Mouse (Mus musculus) T-helper 2 cell (primary cell): ENCODE results near the gene 1520401A03Rik.

Source experiments
- in situ Hi-C: fragments of 300-600 bp; cut with MboI, MseI; formaldehyde crosslinking; loops from one replicate; pipeline ENCODE4 v1.15.1; 2025; ENCODE audit warnings: high pct_unique_total_duplicates

1520401A03Rik gene

GRCm38 (mm10) chr17:23742941-23743340 lies 20.4 kb upstream of the 1520401A03Rik start:
- in situ Hi-C loops: no loop called here

GRCm38 (mm10) chr17:23742210-23742793 lies 19.7 kb upstream of the 1520401A03Rik start:
- in situ Hi-C loops: no loop called here

- in situ Hi-C loops: no loop called here
Observed at GRCm38 (mm10) chr17:23741359-23742209, 19.0 kb upstream of the 1520401A03Rik start.

GRCm38 (mm10) chr17:23740598-23741021 lies 18.0 kb upstream of the 1520401A03Rik start, which contains the start of gene Paqr4:
Gene Paqr4, minus strand, starts transcription at chr17:23740867.
- in situ Hi-C loops: no loop called here

- in situ Hi-C loops: no loop called here
Observed at GRCm38 (mm10) chr17:23740136-23740584, 17.6 kb upstream of the 1520401A03Rik start.

GRCm38 (mm10) chr17:23739202-23740135 lies 16.9 kb upstream of the 1520401A03Rik start:
- in situ Hi-C loops: no loop called here

- in situ Hi-C loops: no loop called here
Observed at GRCm38 (mm10) chr17:23738836-23739201, 16.2 kb upstream of the 1520401A03Rik start.

GRCm38 (mm10) chr17:23737493-23738445 lies 15.2 kb upstream of the 1520401A03Rik start:
- in situ Hi-C loops: no loop called here

- in situ Hi-C loops: no loop called here
Observed at GRCm38 (mm10) chr17:23734341-23734740, 11.8 kb upstream of the 1520401A03Rik start.

GRCm38 (mm10) chr17:23730441-23730840 lies 7.9 kb upstream of the 1520401A03Rik start:
- in situ Hi-C loops: no loop called here

- in situ Hi-C loops: no loop called here
Observed at GRCm38 (mm10) chr17:23726758-23727142, 4.2 kb upstream of the 1520401A03Rik start.

GRCm38 (mm10) chr17:23725999-23726757 lies 3.6 kb upstream of the 1520401A03Rik start, which contains the start of gene Pkmyt1:
Gene Pkmyt1, plus strand, starts transcription at chr17:23726336.
- in situ Hi-C loops: no loop called here

- in situ Hi-C loops: no loop called here
Observed at GRCm38 (mm10) chr17:23725477-23725876, 2.9 kb upstream of the 1520401A03Rik start.

GRCm38 (mm10) chr17:23721886-23722285 lies 697 bp downstream of the 1520401A03Rik start:
- in situ Hi-C loops: no loop called here

GRCm38 (mm10) chr17:23719455-23719854 lies 3.1 kb downstream of the 1520401A03Rik start:
- in situ Hi-C loops: no loop called here

GRCm38 (mm10) chr17:23717003-23717402 lies 5.6 kb downstream of the 1520401A03Rik start:
- in situ Hi-C loops: no loop called here

- in situ Hi-C loops: loop anchor here (5.0 kb wide), 1 partner anchor 34 kb away; the partner anchor contains the start of genes Hcfc1r1 and Thoc6
Observed at GRCm38 (mm10) chr17:23706212-23706611, 16.4 kb downstream of the 1520401A03Rik start.

GRCm38 (mm10) chr17:23705525-23706104 lies 17.0 kb downstream of the 1520401A03Rik start:
- in situ Hi-C loops: loop anchor here (5.0 kb wide), 1 partner anchor 33 kb away; the partner anchor contains the start of genes Hcfc1r1 and Thoc6

- in situ Hi-C loops: loop anchor here (5.0 kb wide), 2 partner anchors 32 to 67 kb away; partner anchors contain the start of genes Hcfc1r1 and Thoc6
Observed at GRCm38 (mm10) chr17:23704741-23705140, 17.8 kb downstream of the 1520401A03Rik start.
